Comparison of ENCODE assay signal across 18 mouse cellular contexts in genomic region chr7:19247511-19247910, GRCm38 (mm10). TPM values are rescaled to one million over a fixed set of nuclear protein-coding genes. Genes with fewer than 3 reads are reported as not detected.
A peak's percentile ranks its signal among the peaks of the same experiment; 100 is the strongest.
DNase-seq lines count a peak whose midpoint lies in the region; ATAC-seq and TF ChIP-seq lines count a peak whose summit lies in the region.
"Had no signal": no experiment of that assay in that cellular context is flagged by ENCODE, and none has a peak within 500 bp of the region (broad histone marks: within the 10 kb centered on the region; RNA-seq: fewer than 3 reads in every experiment).

No protein-coding gene starts in this region.

- no peak for ATAC-seq in liver, embryonic 11.5 days (replicated peaks; ENCODE audit: low FRiP score)
- ATAC-seq in G1E (ENCODE audit: extremely low read depth, insufficient number of reproducible peaks, low FRiP score, poor library complexity, severe bottlenecking), result peak; percentile 49
- no peak for ATAC-seq in liver, embryonic 15.5 days (ENCODE audit: insufficient read depth)
- ATAC-seq: forebrain, embryonic 15.5 days; hindbrain, embryonic 16.5 days had no signal

- peak overlapping the region; percentile 60 for H3K27ac ChIP-seq in liver, embryonic 11.5 days (ENCODE audit: low read depth, low read length)
- H3K27ac ChIP-seq in liver, embryonic 15.5 days (replicated peaks), result peak overlapping the region; percentile 72
- H3K27ac ChIP-seq: embryonic facial prominence, embryonic 12.5 days; forebrain, embryonic 15.5 days; hindbrain, embryonic 12.5 days had no signal

- no peaks in the 10 kb centered on the region for H3K27me3 ChIP-seq in liver, embryonic 11.5 days (replicated peaks; ENCODE audit: control insufficient read depth, insufficient read depth, low read length)
- H3K27me3 ChIP-seq in G1E (ENCODE audit: insufficient read depth, low read length), result no peaks in the 10 kb centered on the region
- no peaks in the 10 kb centered on the region for H3K27me3 ChIP-seq in liver, embryonic 15.5 days
- H3K27me3 ChIP-seq: embryonic facial prominence, embryonic 12.5 days; forebrain, embryonic 15.5 days; hindbrain, embryonic 12.5 days had no signal

- 0 out of 2 replicates have a peak overlapping the region, but pooled peaks have one; percentile 15 for H3K9ac ChIP-seq in liver, embryonic 11.5 days (ENCODE audit: low read depth, low read length)
- no peak overlapping the region for H3K9ac ChIP-seq in liver, embryonic 15.5 days
- H3K9ac ChIP-seq: embryonic facial prominence, embryonic 12.5 days; forebrain, embryonic 15.5 days; hindbrain, embryonic 12.5 days had no signal

- no peak overlapping the region for H3K4me2 ChIP-seq in liver, embryonic 11.5 days
- H3K4me2 ChIP-seq in liver, embryonic 15.5 days, result no peak overlapping the region
- H3K4me2 ChIP-seq: embryonic facial prominence, embryonic 12.5 days; forebrain, embryonic 15.5 days; hindbrain, embryonic 12.5 days had no signal

- no peak overlapping the region for H3K4me3 ChIP-seq in liver, embryonic 11.5 days (ENCODE audit: low read depth, low read length)
- peak overlapping the region; percentile 44; the same call in 1 of the 2 replicates for H3K4me3 ChIP-seq in G1E (ENCODE audit: low read depth, low read length)
- H3K4me3 ChIP-seq in liver, embryonic 15.5 days (replicated peaks), result no peak overlapping the region
- H3K4me3 ChIP-seq: embryonic facial prominence, embryonic 12.5 days; forebrain, embryonic 15.5 days; hindbrain, embryonic 12.5 days had no signal

- 85% methylated on average over 2 of the region's 2 CpGs for WGBS in liver, embryonic 11.5 days
- 68% methylated on average over 2 of the region's 2 CpGs for WGBS in liver, embryonic 15.5 days (ENCODE audit: insufficient replicate concordance)

- DNase-seq in liver, embryonic 11.5 days (ENCODE audit: low spot score), result no peak
- DNase-seq in liver (no peak), G1E (ENCODE audit: low spot score) (no peak)
- DNase-seq in left cerebral cortex, adult 11 months (ENCODE audit: low spot score), result no peak
- DNase-seq in kidney, postnatal 4 days, result no peak
- DNase-seq: adrenal gland, adult 8-10 months; adrenal gland, postnatal 36 days; cerebellum, adult 9-10 months; cerebellum, postnatal 25 days; gastrocnemius, postnatal 25 days; heart, postnatal 10 days; heart, postnatal 4 days had no signal

- peaks cover 12% of the 10 kb centered on the region; the same call in 1 of the 2 replicates for H3K36me3 ChIP-seq in liver, embryonic 11.5 days (ENCODE audit: control insufficient read depth, insufficient read depth, low read length)
- peaks cover 57% of the 10 kb centered on the region for H3K36me3 ChIP-seq in G1E (replicated peaks)
- peaks cover 29% of the 10 kb centered on the region for H3K36me3 ChIP-seq in liver, embryonic 15.5 days (replicated peaks)

- H3K4me1 ChIP-seq in liver, embryonic 11.5 days (replicated peaks; ENCODE audit: control insufficient read depth, insufficient read depth, low read length), result peaks cover 13% of the 10 kb centered on the region
- H3K4me1 ChIP-seq in G1E (ENCODE audit: insufficient read depth, low read depth, low read length), result peaks cover 32% of the 10 kb centered on the region
- peaks cover 55% of the 10 kb centered on the region for H3K4me1 ChIP-seq in liver, embryonic 15.5 days (replicated peaks)
- H3K4me1 ChIP-seq: embryonic facial prominence, embryonic 12.5 days had no signal

- H3K9me3 ChIP-seq in liver, embryonic 11.5 days (ENCODE audit: control insufficient read depth, low read length), result no peaks in the 10 kb centered on the region
- H3K9me3 ChIP-seq in G1E (replicated peaks), result no peaks in the 10 kb centered on the region
- no peaks in the 10 kb centered on the region for H3K9me3 ChIP-seq in liver, embryonic 15.5 days (replicated peaks)
- H3K9me3 ChIP-seq: embryonic facial prominence, embryonic 12.5 days; forebrain, embryonic 15.5 days; hindbrain, embryonic 12.5 days had no signal

- no peak for TF ChIP-seq CTCF in G1E (IDR thresholded peaks at IDR 0.05; ENCODE audit: low read depth, low read length)

RNA-seq across cellular contexts. Expression of gene Opa3, which starts 19.4 kb away (rescaled TPM):
- polyA plus RNA-seq in liver, embryonic 11.5 days (2014; fragmentation: Nextera tagmentation; extraction: Ambion mirVana), result 31.6 and 33.9 TPM in 2 replicates
- 13.8 and 14.2 TPM in 2 replicates for total RNA-seq in G1E (2014; fragmentation: Nextera tagmentation)
- total RNA-seq in G1E (2017), result 14.8 and 15.2 TPM in 2 replicates
- polyA plus RNA-seq in G1E (2012), result 7.7 and 8.4 TPM in 2 replicates
- polyA plus RNA-seq in liver, embryonic 15.5 days (2015; fragmentation: Nextera tagmentation; extraction: Ambion mirVana), result 15.3 and 16.0 TPM in 2 replicates

RNA-seq across cellular contexts. Expression of gene Vasp, which starts 24.1 kb away (rescaled TPM):
- 85.9 and 87.5 TPM in 2 replicates for polyA plus RNA-seq in liver, embryonic 11.5 days (2014; fragmentation: Nextera tagmentation; extraction: Ambion mirVana)
- total RNA-seq in G1E (2014; fragmentation: Nextera tagmentation) (146 and 171 TPM in 2 replicates), G1E (2017) (239 and 292 TPM in 2 replicates)
- polyA plus RNA-seq in G1E (2012), result 560 and 712 TPM in 2 replicates
- polyA plus RNA-seq in liver, embryonic 15.5 days (2015; fragmentation: Nextera tagmentation; extraction: Ambion mirVana), result 41.2 and 42.4 TPM in 2 replicates

RNA-seq across cellular contexts. Expression of gene Ppm1n, which starts 32.4 kb away (rescaled TPM):
- polyA plus RNA-seq in liver, embryonic 11.5 days (2014; fragmentation: Nextera tagmentation; extraction: Ambion mirVana), result not detected in 2 replicates
- total RNA-seq in G1E (2014; fragmentation: Nextera tagmentation), result not detected in 2 replicates
- total RNA-seq in G1E (2017), result not detected in 2 replicates
- polyA plus RNA-seq in G1E (2012), result not detected in 2 replicates
- polyA plus RNA-seq in liver, embryonic 15.5 days (2015; fragmentation: Nextera tagmentation; extraction: Ambion mirVana), result 0.05 TPM in 1 of 2 replicates, not detected in the other
- total RNA-seq: adrenal gland, adult 8-10 months; adrenal gland, postnatal 36 days; gastrocnemius, postnatal 25 days; granulocyte monocyte progenitor cell, adult 5-6 weeks had no signal
- polyA plus RNA-seq: embryonic facial prominence, embryonic 12.5 days had no signal

RNA-seq across cellular contexts. Expression of gene Rtn2, which starts 34.9 kb away (rescaled TPM):
- polyA plus RNA-seq in liver, embryonic 11.5 days (2014; fragmentation: Nextera tagmentation; extraction: Ambion mirVana), result 8.2 and 11.1 TPM in 2 replicates
- total RNA-seq in G1E (2014; fragmentation: Nextera tagmentation) (0.73 and 0.98 TPM in 2 replicates), G1E (2017) (0.06 and 0.11 TPM in 2 replicates)
- polyA plus RNA-seq in G1E (2012), result 0.94 and 0.96 TPM in 2 replicates
- 3.9 and 5.2 TPM in 2 replicates for polyA plus RNA-seq in liver, embryonic 15.5 days (2015; fragmentation: Nextera tagmentation; extraction: Ambion mirVana)
- total RNA-seq: granulocyte monocyte progenitor cell, adult 5-6 weeks had no signal

RNA-seq across cellular contexts. Expression of gene Gpr4, which starts 35.2 kb away (rescaled TPM):
- polyA plus RNA-seq in liver, embryonic 11.5 days (2014; fragmentation: Nextera tagmentation; extraction: Ambion mirVana), result 1.4 and 1.9 TPM in 2 replicates
- total RNA-seq in G1E (2014; fragmentation: Nextera tagmentation), result 0.30 TPM in 1 of 2 replicates, not detected in the other
- total RNA-seq in G1E (2017), result 0.11 and 0.12 TPM in 2 replicates
- 0.06 and 0.16 TPM in 2 replicates for polyA plus RNA-seq in G1E (2012)
- 0.50 TPM in 2 replicates for polyA plus RNA-seq in liver, embryonic 15.5 days (2015; fragmentation: Nextera tagmentation; extraction: Ambion mirVana)
- total RNA-seq: granulocyte monocyte progenitor cell, adult 5-6 weeks had no signal
